Mouse (Mus musculus): ENCODE results near the gene Entpd5. TPM values are rescaled to one million over a fixed set of nuclear protein-coding genes. Genes with fewer than 3 reads are reported as not detected.
A peak's percentile ranks its signal among the peaks of the same experiment; 100 is the strongest.

Entpd5 gene
- polyA plus RNA-seq, 1 experiment from 2014 or later = 10.8 TPM

DNA sequence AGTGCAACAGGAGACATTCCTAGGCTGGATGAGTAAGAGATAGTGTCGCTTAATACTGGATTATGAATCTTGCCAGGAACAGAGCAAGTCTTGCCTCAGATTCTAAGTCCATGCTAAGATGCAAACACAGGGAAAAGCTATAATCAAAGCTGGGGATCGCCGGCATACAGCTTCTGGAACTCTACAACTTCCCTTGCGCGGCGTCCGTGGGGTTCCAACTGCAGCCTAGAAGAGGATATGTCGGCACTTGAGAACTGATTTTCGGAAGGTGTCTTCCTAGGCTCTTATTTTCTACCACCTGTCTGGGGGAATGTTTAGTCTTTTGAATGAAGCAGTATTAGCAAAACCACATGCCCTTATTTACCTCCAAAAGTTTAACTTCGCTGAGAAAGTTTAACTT lies 41.1 kb upstream of the Entpd5 start:
- 39% methylated on average over 10 of the region's 10 CpGs for WGBS
- peak overlapping the region; percentile 65 for H3K4me3 ChIP-seq (ENCODE audit: low read depth, low read length)
- TF ChIP-seq EP300 (IDR thresholded peaks at IDR 0.05) (no peak), CTCF (IDR thresholded peaks at IDR 0.05) (no peak)
- peak overlapping the region; percentile 96 for H3K27ac ChIP-seq (ENCODE audit: low read length)
- peaks cover 8% of the 10 kb centered on the region; the same call in 1 of the 2 replicates for H3K4me1 ChIP-seq (ENCODE audit: insufficient read depth, low read depth, low read length)
- no peaks in the 10 kb centered on the region for H3K27me3 ChIP-seq (replicated peaks; ENCODE audit: insufficient read depth, low read length)
- ATAC-seq (no peak), DNase-seq (ENCODE audit: low spot score) (peak; percentile 22)
- H3K36me3 ChIP-seq (ENCODE audit: insufficient read depth, low read length) = no peaks in the 10 kb centered on the region
- H3K9ac ChIP-seq (replicated peaks; ENCODE audit: low read depth) = peak overlapping the region; percentile 66; the same call in 1 of the 2 replicates
- H3K4me2 ChIP-seq (replicated peaks; ENCODE audit: low read depth, low read length) = peak overlapping the region; percentile 69
- no peaks in the 10 kb centered on the region for H3K9me3 ChIP-seq (ENCODE audit: low read length)

DNA sequence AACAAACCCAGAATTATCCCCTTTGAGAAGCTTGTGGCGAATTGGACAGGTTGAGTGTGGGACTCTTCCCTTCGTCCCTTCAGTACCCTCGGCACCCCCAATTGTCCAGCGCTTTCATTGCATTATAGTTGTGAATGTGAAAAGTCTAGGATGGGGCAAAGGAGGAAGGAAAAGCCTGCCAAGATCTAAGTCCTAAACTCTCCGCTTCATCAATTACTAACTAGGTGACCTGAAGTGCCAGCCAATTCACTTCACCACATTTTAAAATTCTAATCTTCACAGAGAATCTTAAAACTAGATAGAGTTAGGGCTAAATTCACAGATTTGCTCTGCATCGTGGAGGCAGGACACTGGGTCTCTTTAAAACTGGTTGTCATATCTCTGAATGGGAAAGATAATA lies 39.4 kb upstream of the Entpd5 start:
- peaks cover 8% of the 10 kb centered on the region; the same call in 1 of the 2 replicates for H3K4me1 ChIP-seq (ENCODE audit: insufficient read depth, low read depth, low read length)
- H3K9ac ChIP-seq (replicated peaks; ENCODE audit: low read depth) = no peak overlapping the region
- H3K9me3 ChIP-seq (ENCODE audit: low read length) = no peaks in the 10 kb centered on the region
- TF ChIP-seq CTCF (IDR thresholded peaks at IDR 0.05) (no peak), EP300 (IDR thresholded peaks at IDR 0.05) (no peak)
- no peak overlapping the region for H3K4me2 ChIP-seq (replicated peaks; ENCODE audit: low read depth, low read length)
- no peak overlapping the region for H3K27ac ChIP-seq (ENCODE audit: low read length)
- no peaks in the 10 kb centered on the region for H3K36me3 ChIP-seq (ENCODE audit: insufficient read depth, low read length)
- 80% methylated on average over 6 of the region's 6 CpGs for WGBS
- no peak for ATAC-seq
- no peak for DNase-seq (ENCODE audit: low spot score)
- no peaks in the 10 kb centered on the region for H3K27me3 ChIP-seq (replicated peaks; ENCODE audit: insufficient read depth, low read length)
- H3K4me3 ChIP-seq (ENCODE audit: low read depth, low read length) = no peak overlapping the region

DNA sequence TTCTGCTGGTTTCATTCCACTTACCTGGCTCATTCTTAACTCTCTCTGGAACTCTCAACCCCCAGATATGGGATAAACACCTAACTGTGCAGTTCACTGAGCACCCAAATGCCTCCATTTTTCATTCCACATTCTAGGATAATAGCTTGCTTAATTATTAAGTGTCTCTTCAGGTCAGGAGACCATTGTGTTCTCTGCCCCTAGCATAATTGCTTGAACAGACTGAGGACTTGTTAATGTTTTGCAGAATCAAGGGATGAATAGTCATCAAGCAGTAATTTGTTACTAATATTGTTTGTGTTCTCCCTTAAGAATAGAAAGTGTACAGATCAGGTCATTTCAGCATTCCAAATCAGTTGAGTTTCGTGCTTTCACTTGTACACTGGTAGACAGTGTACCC lies 38.6 kb upstream of the Entpd5 start:
- Histone ChIP-seq H3K4me2 (replicated peaks; ENCODE audit: low read depth, low read length) (no peak overlapping the region), H3K36me3 (ENCODE audit: insufficient read depth, low read length) (no peaks in the 10 kb centered on the region), H3K4me1 (ENCODE audit: insufficient read depth, low read depth, low read length) (peaks cover 8% of the 10 kb centered on the region; the same call in 1 of the 2 replicates), H3K27me3 (replicated peaks; ENCODE audit: insufficient read depth, low read length) (no peaks in the 10 kb centered on the region), H3K27ac (ENCODE audit: low read length) (no peak overlapping the region), H3K9ac (replicated peaks; ENCODE audit: low read depth) (no peak overlapping the region), H3K9me3 (ENCODE audit: low read length) (no peaks in the 10 kb centered on the region), H3K4me3 (ENCODE audit: low read depth, low read length) (no peak overlapping the region)
- DNase-seq (ENCODE audit: low spot score) (no peak), ATAC-seq (no peak)
- no peak for TF ChIP-seq EP300 (IDR thresholded peaks at IDR 0.05)
- TF ChIP-seq CTCF (IDR thresholded peaks at IDR 0.05) = no peak
- WGBS = 66% methylated on average over 1 of the region's 1 CpGs

DNA sequence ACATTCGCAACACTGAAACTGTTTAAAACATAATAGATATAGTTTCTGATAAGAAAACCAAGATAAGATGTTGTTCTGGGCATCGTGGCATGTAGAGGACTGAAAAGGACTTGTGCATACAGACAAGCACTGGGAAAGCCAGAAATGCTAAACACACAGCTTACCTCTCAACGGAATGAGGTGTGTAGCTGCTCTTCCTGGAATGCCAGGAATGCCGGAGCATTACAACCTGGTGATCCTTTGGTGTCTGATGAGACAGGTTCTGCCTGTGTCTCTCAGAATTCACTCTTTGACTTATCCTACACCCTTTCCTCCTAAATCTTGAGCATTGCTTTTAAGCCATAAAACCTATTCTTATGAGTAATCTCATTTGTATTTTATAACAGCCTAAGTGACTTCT lies 33.7 kb upstream of the Entpd5 start:
- no peaks in the 10 kb centered on the region for H3K4me1 ChIP-seq (ENCODE audit: insufficient read depth, low read depth, low read length)
- H3K9me3 ChIP-seq (ENCODE audit: low read length) = no peaks in the 10 kb centered on the region
- no peak overlapping the region for H3K27ac ChIP-seq (ENCODE audit: low read length)
- ATAC-seq (no peak), DNase-seq (ENCODE audit: low spot score) (no peak)
- H3K4me3 ChIP-seq (ENCODE audit: low read depth, low read length) = no peak overlapping the region
- WGBS = 62% methylated on average over 4 of the region's 4 CpGs
- H3K9ac ChIP-seq (replicated peaks; ENCODE audit: low read depth) = no peak overlapping the region
- no peaks in the 10 kb centered on the region for H3K27me3 ChIP-seq (replicated peaks; ENCODE audit: insufficient read depth, low read length)
- H3K36me3 ChIP-seq (ENCODE audit: insufficient read depth, low read length) = peaks cover 4% of the 10 kb centered on the region; the same call in 1 of the 2 replicates
- TF ChIP-seq EP300 (IDR thresholded peaks at IDR 0.05) = no peak
- TF ChIP-seq CTCF (IDR thresholded peaks at IDR 0.05) = no peak
- no peak overlapping the region for H3K4me2 ChIP-seq (replicated peaks; ENCODE audit: low read depth, low read length)

DNA sequence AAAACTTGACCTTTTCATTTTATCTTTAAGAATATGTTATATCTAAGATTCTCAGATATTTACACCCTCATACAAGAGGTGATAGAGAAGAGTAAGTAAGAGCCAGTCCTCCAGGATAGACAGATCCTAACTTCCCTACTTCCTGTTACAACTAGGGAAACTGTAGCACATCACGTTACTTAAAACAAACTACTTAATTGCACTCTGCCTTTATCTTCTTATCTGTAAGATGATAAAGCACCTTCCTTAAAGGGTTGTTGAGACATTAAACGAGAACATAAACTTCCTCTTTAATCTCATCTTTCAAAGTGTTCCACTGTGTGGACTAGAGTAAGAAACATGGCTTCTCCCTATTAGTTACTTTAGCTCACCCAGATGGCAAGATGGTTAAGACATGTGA lies 29.9 kb upstream of the Entpd5 start:
- no peaks in the 10 kb centered on the region for H3K27me3 ChIP-seq (replicated peaks; ENCODE audit: insufficient read depth, low read length)
- DNase-seq (ENCODE audit: low spot score) = no peak
- H3K27ac ChIP-seq (ENCODE audit: low read length) = no peak overlapping the region
- WGBS = 32% methylated on average over 2 of the region's 2 CpGs
- H3K36me3 ChIP-seq (ENCODE audit: insufficient read depth, low read length) = peaks cover 8% of the 10 kb centered on the region; the same call in 1 of the 2 replicates
- no peak for ATAC-seq
- no peak for TF ChIP-seq CTCF (IDR thresholded peaks at IDR 0.05)
- no peak for TF ChIP-seq EP300 (IDR thresholded peaks at IDR 0.05)
- no peak overlapping the region for H3K4me2 ChIP-seq (replicated peaks; ENCODE audit: low read depth, low read length)
- H3K9ac ChIP-seq (replicated peaks; ENCODE audit: low read depth) = no peak overlapping the region
- H3K4me3 ChIP-seq (ENCODE audit: low read depth, low read length) = no peak overlapping the region
- no peaks in the 10 kb centered on the region for H3K9me3 ChIP-seq (ENCODE audit: low read length)
- H3K4me1 ChIP-seq (ENCODE audit: insufficient read depth, low read depth, low read length) = no peaks in the 10 kb centered on the region

DNA sequence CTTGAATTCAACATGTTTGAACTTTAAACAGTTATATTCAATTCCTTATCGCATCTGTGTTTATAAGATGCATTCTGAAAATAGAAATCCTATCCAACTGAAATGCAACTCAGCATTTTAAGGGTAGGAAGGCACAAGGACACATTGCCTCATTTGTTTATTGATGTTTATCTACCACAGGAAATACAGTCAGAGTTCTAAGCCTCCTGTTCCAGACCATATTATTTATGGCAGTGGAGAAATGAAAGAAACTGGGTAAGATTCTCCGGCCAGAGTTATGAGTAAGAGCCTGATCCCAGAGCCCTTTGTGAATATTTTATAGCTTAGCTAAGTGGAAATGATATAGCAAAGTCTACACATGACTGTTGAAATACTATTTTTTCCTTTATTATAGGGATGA lies 21.0 kb upstream of the Entpd5 start:
- 0 out of 2 replicates have a peak, but pooled peaks cover 15% of the 10 kb centered on the region for H3K36me3 ChIP-seq (ENCODE audit: insufficient read depth, low read length)
- no peak overlapping the region for H3K9ac ChIP-seq (replicated peaks; ENCODE audit: low read depth)
- no peaks in the 10 kb centered on the region for H3K9me3 ChIP-seq (ENCODE audit: low read length)
- no peak overlapping the region for H3K4me3 ChIP-seq (ENCODE audit: low read depth, low read length)
- 49% methylated on average over 2 of the region's 2 CpGs for WGBS
- DNase-seq (ENCODE audit: low spot score) (peak; percentile 31), ATAC-seq (peak; percentile 40)
- TF ChIP-seq CTCF (IDR thresholded peaks at IDR 0.05) = no peak
- TF ChIP-seq EP300 (IDR thresholded peaks at IDR 0.05) = peak; percentile 75
- H3K4me2 ChIP-seq (replicated peaks; ENCODE audit: low read depth, low read length) = no peak overlapping the region
- H3K27ac ChIP-seq (ENCODE audit: low read length) = no peak overlapping the region
- H3K4me1 ChIP-seq (ENCODE audit: insufficient read depth, low read depth, low read length) = no peaks in the 10 kb centered on the region
- no peaks in the 10 kb centered on the region for H3K27me3 ChIP-seq (replicated peaks; ENCODE audit: insufficient read depth, low read length)

DNA sequence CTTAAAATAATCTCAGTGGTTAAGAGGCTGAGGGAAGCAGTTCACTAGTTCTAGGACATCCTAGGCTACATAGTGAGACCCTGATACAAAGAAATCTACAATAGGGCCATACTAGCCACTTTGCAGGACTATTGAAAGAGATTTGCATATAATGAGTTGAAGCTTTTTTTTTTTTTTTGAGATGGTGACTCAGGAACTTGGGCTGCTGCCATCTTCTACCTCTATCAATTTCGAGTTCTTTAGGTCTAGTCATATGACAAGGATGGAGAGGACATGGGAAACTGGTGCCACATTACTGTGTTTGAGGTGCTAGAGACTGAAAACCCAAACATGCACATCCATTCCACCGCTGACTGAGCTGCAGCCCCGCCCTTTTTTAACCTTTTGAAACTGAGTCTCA lies 15.2 kb upstream of the Entpd5 start:
- WGBS = 45% methylated on average over 3 of the region's 3 CpGs
- H3K27me3 ChIP-seq (replicated peaks; ENCODE audit: insufficient read depth, low read length) = no peaks in the 10 kb centered on the region
- H3K9ac ChIP-seq (replicated peaks; ENCODE audit: low read depth) = no peak overlapping the region
- ATAC-seq = no peak
- H3K9me3 ChIP-seq (ENCODE audit: low read length) = no peaks in the 10 kb centered on the region
- TF ChIP-seq CTCF (IDR thresholded peaks at IDR 0.05) = no peak
- no peak overlapping the region for H3K4me2 ChIP-seq (replicated peaks; ENCODE audit: low read depth, low read length)
- no peak for DNase-seq (ENCODE audit: low spot score)
- no peaks in the 10 kb centered on the region for H3K4me1 ChIP-seq (ENCODE audit: insufficient read depth, low read depth, low read length)
- no peak overlapping the region for H3K4me3 ChIP-seq (ENCODE audit: low read depth, low read length)
- no peak overlapping the region for H3K27ac ChIP-seq (ENCODE audit: low read length)
- no peaks in the 10 kb centered on the region for H3K36me3 ChIP-seq (ENCODE audit: insufficient read depth, low read length)
